Mouse (Mus musculus) bone marrow macrophage, adult 2 months (primary cell): Measurements from ENCODE around the gene Adh6b.

Experiments
- CTCF ChIP-seq: IDR thresholded peaks from 2 replicates; pipeline ENCODE4 v1.5.1; 2012; ENCODE audit warnings: low read depth, mild to moderate bottlenecking, low read length, moderate library complexity
- POLR2A ChIP-seq: IDR thresholded peaks from 2 replicates; pipeline ENCODE4 v1.6.1; 2012; ENCODE audit warnings: mild to moderate bottlenecking, low read depth, low read length, borderline replicate concordance

GRCm38 (mm10) chr3:138381133-138381532 lies 39.6 kb downstream of the Adh6b start:
- no peak for TF ChIP-seq CTCF
- TF ChIP-seq POLR2A: no peak
